Mouse (Mus musculus) adrenal gland, adult 2 months (tissue): ENCODE measurements at regions not wholly inside any gene's neighbourhood (a gene's known extent, or its start where the extent isn't known, plus 50 kb on each side); places are given as distances from the start of the nearest gene placed in this dataset.

Experiments
- DNase-seq: peaks from one replicate; pipeline ENCODE4 v3.0.0; 2021
- microRNA-seq, 2 experiments: library from miRNA; unstranded; fragments of <30 nt; microRNA quantifications; one replicate each; pipeline ENCODE4 v1.2.0; 2021

- no peak for DNase-seq
Observed at GRCm38 (mm10) chr14:64594811-64595522, 490.9 kb downstream of the Prss52 start.

- no peak for DNase-seq
Observed at GRCm38 (mm10) chr14:64595523-64595889, 491.4 kb downstream of the Prss52 start.

GRCm38 (mm10) chr14:64595891-64596290 is 491.8 kb downstream of the Prss52 start:
- DNase-seq: no peak

GRCm38 (mm10) chr14:64597218-64597617 is 493.1 kb downstream of the Prss52 start:
- no peak for DNase-seq

Small RNA genes lying in the stretch of these regions (microRNA-seq; reads per million reads assigned to microRNA genes)
- gene Mir124a-1 (0 reads per million in 2 experiments), gene Mir3078 (0 reads per million in 2 experiments)
